Mouse (Mus musculus): ENCODE measurements around the gene Tmem50b.
"Not testable (repeated sequence)": the region's sequence is repeated elsewhere in the genome, so short reads cannot be mapped to it uniquely, and the experiment has no call there.

Gene Tmem50b

DNA sequence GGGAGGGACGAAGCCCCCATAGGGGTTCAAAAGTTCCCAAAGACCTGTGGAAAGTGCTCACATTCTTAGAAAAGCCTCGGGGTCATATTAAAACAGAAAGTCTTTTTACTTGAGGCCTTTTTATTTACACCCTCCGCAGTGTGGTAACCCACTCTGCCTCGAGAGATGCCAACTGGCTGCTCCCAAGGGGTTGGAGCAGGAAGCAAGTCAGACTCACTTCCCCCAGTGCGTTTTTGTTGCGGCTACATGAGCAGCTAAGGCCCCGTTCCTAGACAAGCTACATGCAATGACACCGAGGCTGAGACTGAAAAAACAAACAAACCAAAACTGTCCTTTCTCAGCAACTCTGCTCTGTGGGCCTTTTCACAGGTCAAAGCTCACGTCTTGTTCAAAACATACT lies 59.1 kb downstream of the Tmem50b start:
- DNase-seq (ENCODE audit: low spot score in 2 of 2), result no peak

GRCm38 (mm10) chr16:91538051-91538450 lies 59.5 kb downstream of the Tmem50b start:
- DNase-seq (ENCODE audit: low spot score in 2 of 2), result no peak

DNA sequence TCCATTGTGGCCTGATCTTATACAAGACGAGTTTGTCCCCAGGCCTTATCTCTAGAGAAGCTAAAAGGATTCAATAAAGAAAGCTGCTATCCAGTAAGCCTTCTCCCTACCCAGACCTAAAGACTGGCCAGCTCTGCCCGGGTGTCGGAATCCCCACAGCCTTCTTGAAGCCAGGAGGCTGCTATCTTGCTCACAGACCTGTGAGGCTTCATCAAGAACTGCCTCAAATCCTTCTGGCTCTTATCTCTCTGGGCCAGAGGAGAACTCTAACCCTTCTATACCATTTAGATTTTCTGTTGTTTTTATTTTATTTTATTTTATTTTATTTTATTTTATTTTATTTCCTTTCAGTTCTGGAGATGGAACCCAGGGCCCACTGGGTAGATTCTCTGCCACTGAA lies 60.5 kb downstream of the Tmem50b start:
- no peak for DNase-seq (ENCODE audit: low spot score in 2 of 2)

GRCm38 (mm10) chr16:91536372-91536771 lies 61.2 kb downstream of the Tmem50b start:
- no peak for DNase-seq (ENCODE audit: low spot score in 2 of 2)

GRCm38 (mm10) chr16:91534888-91535287 lies 62.7 kb downstream of the Tmem50b start:
- DNase-seq (ENCODE audit: low spot score in 2 of 2), result no peak

- no peak for DNase-seq (ENCODE audit: low spot score in 2 of 2)
These were observed 63.1 kb downstream of the Tmem50b start for GRCm38 (mm10) chr16:91534477-91534876.

- DNase-seq (ENCODE audit: low spot score in 2 of 2), result no peak
These were observed 64.3 kb downstream of the Tmem50b start for GRCm38 (mm10) chr16:91533097-91534001.

GRCm38 (mm10) chr16:91532429-91532828 lies 65.2 kb downstream of the Tmem50b start:
- DNase-seq (ENCODE audit: low spot score in 2 of 2), result no peak

GRCm38 (mm10) chr16:91531856-91532255 lies 65.7 kb downstream of the Tmem50b start:
- no peak for DNase-seq (ENCODE audit: low spot score in 2 of 2)

DNA sequence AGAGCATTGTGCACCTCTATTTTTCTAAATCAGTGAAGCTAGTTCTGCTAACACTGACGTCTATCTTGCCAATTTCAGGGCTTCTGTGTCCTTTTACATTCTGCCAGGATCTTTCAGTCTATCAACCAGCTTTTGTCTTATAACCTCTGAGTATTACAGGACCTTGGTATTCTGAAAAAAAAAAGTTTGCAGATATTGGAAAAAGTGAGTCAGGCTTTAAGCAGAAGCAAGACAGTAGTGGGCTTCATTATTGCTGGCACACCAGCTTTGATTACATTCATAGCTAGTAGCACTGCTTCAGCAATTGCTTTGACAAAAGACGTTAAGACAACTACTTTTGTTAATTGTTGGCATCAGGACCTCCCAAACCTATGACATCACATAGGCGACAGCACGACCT lies 66.8 kb downstream of the Tmem50b start:
- DNase-seq (ENCODE audit: low spot score in 2 of 2), result not testable (repeated sequence)

DNA sequence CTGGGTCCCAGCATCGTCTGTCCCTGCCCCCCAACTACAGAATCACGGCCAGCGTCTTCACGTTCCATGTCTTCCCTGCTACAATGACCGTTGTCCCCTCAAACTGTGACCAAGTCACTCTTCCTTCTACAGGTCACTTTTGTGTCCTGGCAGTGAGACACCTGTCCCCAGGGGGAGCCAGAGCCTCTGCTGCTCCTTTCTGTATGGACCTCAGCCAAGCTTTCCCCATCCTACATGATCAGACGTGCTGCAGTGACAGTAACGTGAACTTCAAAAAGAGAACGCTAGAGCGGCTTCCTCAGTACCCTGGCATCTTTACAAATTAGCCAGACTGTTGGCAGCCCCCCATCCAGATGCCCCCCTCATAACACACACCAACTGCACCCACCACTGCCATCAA lies 69.0 kb downstream of the Tmem50b start:
- no peak for DNase-seq (ENCODE audit: low spot score in 2 of 2)

GRCm38 (mm10) chr16:91527500-91527899 lies 70.1 kb downstream of the Tmem50b start:
- DNase-seq (ENCODE audit: low spot score in 2 of 2), result no peak

GRCm38 (mm10) chr16:91527051-91527450 lies 70.5 kb downstream of the Tmem50b start:
- DNase-seq (ENCODE audit: low spot score in 2 of 2), result no peak

GRCm38 (mm10) chr16:91526274-91526673 lies 71.3 kb downstream of the Tmem50b start:
- no peak for DNase-seq (ENCODE audit: low spot score in 2 of 2)
